Mouse (Mus musculus): ENCODE data around the gene Sdf4. TPM values are rescaled to one million over a fixed set of nuclear protein-coding genes. Genes with fewer than 3 reads are reported as not detected.
A peak's percentile ranks its signal among the peaks of the same experiment; 100 is the strongest.

Gene Sdf4
- polyA plus RNA-seq, 1 experiment from 2014 or later, result 128 TPM

- no peak overlapping the region for H3K4me3 ChIP-seq (replicated peaks)
- no peaks in the 10 kb centered on the region for H3K36me3 ChIP-seq
- 46% methylated on average over 10 of the region's 10 CpGs for WGBS
- no peak for ATAC-seq
- H3K27ac ChIP-seq, result no peak overlapping the region
- H3K4me2 ChIP-seq (replicated peaks), result no peak overlapping the region
- no peaks in the 10 kb centered on the region for H3K27me3 ChIP-seq
- H3K4me1 ChIP-seq (replicated peaks), result peaks cover 8% of the 10 kb centered on the region
- no peaks in the 10 kb centered on the region for H3K9me3 ChIP-seq
- H3K9ac ChIP-seq (replicated peaks), result no peak overlapping the region
Measured at GRCm38 (mm10) chr4:156059713-156060112, 67.0 kb downstream of the Sdf4 start.

MicroRNAs within 50 kb of the gene (microRNA counts, 519-probe panel; counts per million panel counts)
- microRNA mmu-miR-200a, result 110 counts per million, percentile 56 among the panel's probes with 10 or more counts
- 3,028 counts per million, percentile 65 among the panel's probes with 10 or more counts for microRNA mmu-miR-200b
- microRNA mmu-miR-429, result 110 counts per million, percentile 56 among the panel's probes with 10 or more counts

Small RNAs within 50 kb of the gene (microRNA-seq; reads per million reads assigned to microRNA genes)
- gene Mir200a (1.6 reads per million), gene Mir200b (7.6 reads per million, percentile 25 among the genes with 10 or more reads in this experiment), gene Mir429 (26.8 reads per million, percentile 38 among the genes with 10 or more reads in this experiment)

Other genes with a start within 250 kb of the Sdf4 start
- gene Atad3a, start 231.8 kb upstream of the Sdf4 start, polyA plus RNA-seq (2015; fragmentation: Nextera tagmentation; extraction: Ambion mirVana), result 82.1 and 84.8 TPM in 2 replicates
- gene Vwa1, start 218.2 kb upstream of the Sdf4 start, polyA plus RNA-seq (2015; fragmentation: Nextera tagmentation; extraction: Ambion mirVana), result 18.7 and 20.9 TPM in 2 replicates
- 0.40 and 0.58 TPM in 2 replicates for gene Tmem88b, start 207.0 kb upstream of the Sdf4 start, polyA plus RNA-seq (2015; fragmentation: Nextera tagmentation; extraction: Ambion mirVana)
- not detected in 2 replicates for gene Ankrd65, start 202.4 kb upstream of the Sdf4 start, polyA plus RNA-seq (2015; fragmentation: Nextera tagmentation; extraction: Ambion mirVana)
- gene Mrpl20, start 190.0 kb upstream of the Sdf4 start, polyA plus RNA-seq (2015; fragmentation: Nextera tagmentation; extraction: Ambion mirVana), result 259 and 262 TPM in 2 replicates
- gene Ccnl2, start 180.4 kb upstream of the Sdf4 start, polyA plus RNA-seq (2015; fragmentation: Nextera tagmentation; extraction: Ambion mirVana), result 182 and 189 TPM in 2 replicates
- 140 and 146 TPM in 2 replicates for gene Aurkaip1, start 161.6 kb upstream of the Sdf4 start, polyA plus RNA-seq (2015; fragmentation: Nextera tagmentation; extraction: Ambion mirVana)
- 17.9 and 22.2 TPM in 2 replicates for gene Mxra8, start 153.2 kb upstream of the Sdf4 start, polyA plus RNA-seq (2015; fragmentation: Nextera tagmentation; extraction: Ambion mirVana)
- 8.1 and 8.4 TPM in 2 replicates for gene Dvl1, start 145.5 kb upstream of the Sdf4 start, polyA plus RNA-seq (2015; fragmentation: Nextera tagmentation; extraction: Ambion mirVana)
- 0.80 and 0.83 TPM in 2 replicates for gene Tas1r3, start 129.5 kb upstream of the Sdf4 start, polyA plus RNA-seq (2015; fragmentation: Nextera tagmentation; extraction: Ambion mirVana)
- 22.1 and 24.5 TPM in 2 replicates for gene Cptp, start 123.4 kb upstream of the Sdf4 start, polyA plus RNA-seq (2015; fragmentation: Nextera tagmentation; extraction: Ambion mirVana)
- 85.3 and 88.6 TPM in 2 replicates for gene Ints11, start 123.3 kb upstream of the Sdf4 start, polyA plus RNA-seq (2015; fragmentation: Nextera tagmentation; extraction: Ambion mirVana)
- 52.5 and 52.6 TPM in 2 replicates for gene Pusl1, start 101.1 kb upstream of the Sdf4 start, polyA plus RNA-seq (2015; fragmentation: Nextera tagmentation; extraction: Ambion mirVana)
- 66.0 and 73.5 TPM in 2 replicates for gene Acap3, start 101.0 kb upstream of the Sdf4 start, polyA plus RNA-seq (2015; fragmentation: Nextera tagmentation; extraction: Ambion mirVana)
- gene Ube2j2, start 49.0 kb upstream of the Sdf4 start, polyA plus RNA-seq (2015; fragmentation: Nextera tagmentation; extraction: Ambion mirVana), result 128 and 135 TPM in 2 replicates
- 8.2 and 11.0 TPM in 2 replicates for gene C1qtnf12, start 30.6 kb upstream of the Sdf4 start, polyA plus RNA-seq (2015; fragmentation: Nextera tagmentation; extraction: Ambion mirVana)
- 25.0 and 26.9 TPM in 2 replicates for gene B3galt6, start 223 bp upstream of the Sdf4 start, polyA plus RNA-seq (2015; fragmentation: Nextera tagmentation; extraction: Ambion mirVana)
- 0.57 TPM in 2 replicates for gene Tnfrsf4, start 21.0 kb downstream of the Sdf4 start, polyA plus RNA-seq (2015; fragmentation: Nextera tagmentation; extraction: Ambion mirVana)
- gene Tnfrsf18, start 33.3 kb downstream of the Sdf4 start, polyA plus RNA-seq (2015; fragmentation: Nextera tagmentation; extraction: Ambion mirVana), result 2.0 and 2.3 TPM in 2 replicates
- gene Ttll10, start 66.5 kb downstream of the Sdf4 start, polyA plus RNA-seq (2015; fragmentation: Nextera tagmentation; extraction: Ambion mirVana), result not detected in 2 replicates
- gene 9430015G10Rik, start 117.1 kb downstream of the Sdf4 start, polyA plus RNA-seq (2015; fragmentation: Nextera tagmentation; extraction: Ambion mirVana), result 36.6 and 40.6 TPM in 2 replicates
- 0.66 and 0.93 TPM in 2 replicates for gene Rnf223, start 137.6 kb downstream of the Sdf4 start, polyA plus RNA-seq (2015; fragmentation: Nextera tagmentation; extraction: Ambion mirVana)
- gene Agrn, start 204.6 kb downstream of the Sdf4 start, polyA plus RNA-seq (2015; fragmentation: Nextera tagmentation; extraction: Ambion mirVana), result 129 and 142 TPM in 2 replicates
- 1.2 and 2.0 TPM in 2 replicates for gene Isg15, start 207.9 kb downstream of the Sdf4 start, polyA plus RNA-seq (2015; fragmentation: Nextera tagmentation; extraction: Ambion mirVana)
- 5.3 and 6.9 TPM in 2 replicates for gene AW011738, start 210.4 kb downstream of the Sdf4 start, polyA plus RNA-seq (2015; fragmentation: Nextera tagmentation; extraction: Ambion mirVana)
- gene Perm1, start 223.0 kb downstream of the Sdf4 start, polyA plus RNA-seq (2015; fragmentation: Nextera tagmentation; extraction: Ambion mirVana), result 2.3 and 2.5 TPM in 2 replicates
- gene Plekhn1, start 242.0 kb downstream of the Sdf4 start, polyA plus RNA-seq (2015; fragmentation: Nextera tagmentation; extraction: Ambion mirVana), result 26.4 and 28.3 TPM in 2 replicates
- 57.9 and 60.1 TPM in 2 replicates for gene Noc2l, start 243.1 kb downstream of the Sdf4 start, polyA plus RNA-seq (2015; fragmentation: Nextera tagmentation; extraction: Ambion mirVana)